9 mouse cellular contexts compared by ENCODE assay signal in genomic region chr5:135118589-135119081, GRCm38 (mm10). TPM values are rescaled to one million over a fixed set of nuclear protein-coding genes. Genes with fewer than 3 reads are reported as not detected.
A peak's percentile ranks its signal among the peaks of the same experiment; 100 is the strongest.
DNase-seq lines count a peak whose midpoint lies in the region; ATAC-seq and TF ChIP-seq lines count a peak whose summit lies in the region.
"Had no signal": no experiment of that assay in that cellular context is flagged by ENCODE, and none has a peak within 500 bp of the region (broad histone marks: within the 10 kb centered on the region; RNA-seq: fewer than 3 reads in every experiment).

No protein-coding gene starts in this region.

- 13% methylated on average over 6 of the region's 6 CpGs for WGBS in intestine, embryonic 15.5 days
- WGBS in limb, embryonic 14.5 days: 19% methylated on average over 5 of the region's 6 CpGs
- 36% methylated on average over 6 of the region's 6 CpGs for WGBS in neural tube, embryonic 11.5 days

- no peak for TF ChIP-seq POLR2A in limb, embryonic 14.5 days (IDR thresholded peaks at IDR 0.05; ENCODE audit: borderline replicate concordance, extremely low read depth, insufficient read depth, insufficient read length)

- H3K4me3 ChIP-seq in intestine, embryonic 15.5 days (replicated peaks): no peak overlapping the region
- H3K4me3 ChIP-seq in limb, embryonic 14.5 days (replicated peaks; ENCODE audit: low read length): no peak overlapping the region
- H3K4me3 ChIP-seq in neural tube, embryonic 11.5 days (ENCODE audit: low read depth, low read length): no peak overlapping the region
- H3K4me3 ChIP-seq: embryonic facial prominence, embryonic 12.5 days had no signal

- DNase-seq in left cerebral cortex, adult 18-20 months (ENCODE audit: low spot score in 2 of 2): peak; percentile 38 to 68
- no peak for DNase-seq in left cerebral cortex, adult 11 months (ENCODE audit: low spot score)
- peak; percentile 50 for DNase-seq in c-Kit-positive CD71-positive TER-119-negative erythroid progenitor cells, embryonic 14.5 days (ENCODE audit: low read depth)
- peak; percentile 50 to 53 for DNase-seq in frontal cortex, postnatal 36 days (ENCODE audit: low spot score in 2 of 2)
- peak; percentile 71 for DNase-seq in limb, embryonic 14.5 days (ENCODE audit: low spot score)
- DNase-seq in neural tube, embryonic 11.5 days (ENCODE audit: low spot score): peak; percentile 65
- peak; percentile 76 for DNase-seq in testis, postnatal 14 days (ENCODE audit: low spot score)

- ATAC-seq in intestine, embryonic 15.5 days: peak; percentile 95
- ATAC-seq in limb, embryonic 14.5 days (ENCODE audit: low FRiP score, low read depth): no peak
- ATAC-seq in neural tube, embryonic 11.5 days (ENCODE audit: insufficient read depth, low FRiP score, low TSS enrichment): no peak

- no peaks in the 10 kb centered on the region for H3K36me3 ChIP-seq in intestine, embryonic 15.5 days
- H3K36me3 ChIP-seq in limb, embryonic 14.5 days (ENCODE audit: control insufficient read depth, insufficient read depth, low read length): no peaks in the 10 kb centered on the region
- H3K36me3 ChIP-seq in neural tube, embryonic 11.5 days (ENCODE audit: control insufficient read depth, insufficient read depth, low read length): no peaks in the 10 kb centered on the region
- H3K36me3 ChIP-seq: embryonic facial prominence, embryonic 12.5 days had no signal

- H3K9ac ChIP-seq in intestine, embryonic 15.5 days: no peak overlapping the region
- H3K9ac ChIP-seq in limb, embryonic 14.5 days (ENCODE audit: low read depth, low read length, severe bottlenecking): no peak overlapping the region
- no peak overlapping the region for H3K9ac ChIP-seq in neural tube, embryonic 11.5 days (ENCODE audit: low read length)
- H3K9ac ChIP-seq: embryonic facial prominence, embryonic 12.5 days had no signal

- H3K4me1 ChIP-seq in intestine, embryonic 15.5 days (replicated peaks): 0 out of 2 replicates have a peak, but pooled peaks cover 3% of the 10 kb centered on the region
- no peaks in the 10 kb centered on the region for H3K4me1 ChIP-seq in limb, embryonic 14.5 days (ENCODE audit: control insufficient read depth, insufficient read depth, low read length)
- no peaks in the 10 kb centered on the region for H3K4me1 ChIP-seq in neural tube, embryonic 11.5 days (ENCODE audit: control insufficient read depth, insufficient read depth, low read length)
- H3K4me1 ChIP-seq: embryonic facial prominence, embryonic 12.5 days had no signal

- H3K4me2 ChIP-seq in intestine, embryonic 15.5 days (replicated peaks): no peak overlapping the region
- H3K4me2 ChIP-seq in limb, embryonic 14.5 days (replicated peaks; ENCODE audit: low read depth, low read length, severe bottlenecking): no peak overlapping the region
- H3K4me2 ChIP-seq in neural tube, embryonic 11.5 days (ENCODE audit: low read depth): no peak overlapping the region
- H3K4me2 ChIP-seq: embryonic facial prominence, embryonic 12.5 days had no signal

- no peaks in the 10 kb centered on the region for H3K9me3 ChIP-seq in intestine, embryonic 15.5 days
- H3K9me3 ChIP-seq in limb, embryonic 14.5 days (ENCODE audit: control insufficient read depth, low read length): no peaks in the 10 kb centered on the region
- H3K9me3 ChIP-seq in neural tube, embryonic 11.5 days (ENCODE audit: control insufficient read depth, low read length): no peaks in the 10 kb centered on the region
- H3K9me3 ChIP-seq: embryonic facial prominence, embryonic 12.5 days had no signal

- peaks cover 11% of the 10 kb centered on the region for H3K27me3 ChIP-seq in intestine, embryonic 15.5 days (replicated peaks)
- no peaks in the 10 kb centered on the region; the same call in 1 of the 2 replicates for H3K27me3 ChIP-seq in limb, embryonic 14.5 days (ENCODE audit: control insufficient read depth, insufficient read depth, low read length)
- peaks cover 6% of the 10 kb centered on the region; the same call in 1 of the 2 replicates for H3K27me3 ChIP-seq in neural tube, embryonic 11.5 days (ENCODE audit: control insufficient read depth, insufficient read depth, low read length)

- no peak overlapping the region; the same call in 1 of the 2 replicates for H3K27ac ChIP-seq in intestine, embryonic 15.5 days
- no peak overlapping the region for H3K27ac ChIP-seq in limb, embryonic 14.5 days (replicated peaks; ENCODE audit: low read depth, low read length)
- no peak overlapping the region for H3K27ac ChIP-seq in neural tube, embryonic 11.5 days (ENCODE audit: low read depth, low read length)
- H3K27ac ChIP-seq: embryonic facial prominence, embryonic 12.5 days had no signal

RNA-seq across cellular contexts. Expression of gene Mlxipl, which starts 28.9 kb away (rescaled TPM):
- total RNA-seq in left cerebral cortex, adult 18-20 months (2021): 1 to 10 TPM; 3.2 to 4.4 TPM
- polyA plus RNA-seq in intestine, embryonic 15.5 days (2015; fragmentation: Nextera tagmentation; extraction: Ambion mirVana): 6.5 and 8.7 TPM in 2 replicates
- 3.3 and 5.3 TPM in 2 replicates for polyA plus RNA-seq in limb, embryonic 14.5 days (2012; rRNA removed)
- polyA plus RNA-seq in limb, embryonic 14.5 days (2014; fragmentation: Nextera tagmentation; extraction: Ambion mirVana): 0.54 and 1.6 TPM in 2 replicates
- polyA plus RNA-seq in neural tube, embryonic 11.5 days (2014; fragmentation: Nextera tagmentation; extraction: Ambion mirVana): 0.60 and 0.65 TPM in 2 replicates

RNA-seq across cellular contexts. Expression of gene Tbl2, which starts 30.8 kb away (rescaled TPM):
- total RNA-seq in left cerebral cortex, adult 18-20 months (2021): 10 to 100 TPM; 24.9 to 26.9 TPM
- polyA plus RNA-seq in intestine, embryonic 15.5 days (2015; fragmentation: Nextera tagmentation; extraction: Ambion mirVana): 26.3 and 28.0 TPM in 2 replicates
- polyA plus RNA-seq in limb, embryonic 14.5 days (2012; rRNA removed): 23.2 and 25.7 TPM in 2 replicates
- 29.8 and 32.1 TPM in 2 replicates for polyA plus RNA-seq in limb, embryonic 14.5 days (2014; fragmentation: Nextera tagmentation; extraction: Ambion mirVana)
- 19.3 and 23.2 TPM in 2 replicates for polyA plus RNA-seq in neural tube, embryonic 11.5 days (2014; fragmentation: Nextera tagmentation; extraction: Ambion mirVana)

RNA-seq across cellular contexts. Expression of gene Vps37d, which starts 40.6 kb away (rescaled TPM):
- 10 to 100 TPM; 30.8 to 32.9 TPM for total RNA-seq in left cerebral cortex, adult 18-20 months (2021)
- 5.4 and 6.0 TPM in 2 replicates for polyA plus RNA-seq in intestine, embryonic 15.5 days (2015; fragmentation: Nextera tagmentation; extraction: Ambion mirVana)
- 24.5 and 32.0 TPM in 2 replicates for polyA plus RNA-seq in limb, embryonic 14.5 days (2012; rRNA removed)
- polyA plus RNA-seq in limb, embryonic 14.5 days (2014; fragmentation: Nextera tagmentation; extraction: Ambion mirVana): 10.7 and 12.3 TPM in 2 replicates
- 11.1 and 13.6 TPM in 2 replicates for polyA plus RNA-seq in neural tube, embryonic 11.5 days (2014; fragmentation: Nextera tagmentation; extraction: Ambion mirVana)

RNA-seq across cellular contexts. Expression of gene Bcl7b, which starts 49.4 kb away (rescaled TPM):
- total RNA-seq in left cerebral cortex, adult 18-20 months (2021): 10 to 100 TPM; 56.0 to 57.9 TPM
- polyA plus RNA-seq in intestine, embryonic 15.5 days (2015; fragmentation: Nextera tagmentation; extraction: Ambion mirVana): 50.2 and 50.3 TPM in 2 replicates
- polyA plus RNA-seq in limb, embryonic 14.5 days (2012; rRNA removed): 20.6 and 24.6 TPM in 2 replicates
- 43.3 and 46.2 TPM in 2 replicates for polyA plus RNA-seq in limb, embryonic 14.5 days (2014; fragmentation: Nextera tagmentation; extraction: Ambion mirVana)
- 44.0 and 45.3 TPM in 2 replicates for polyA plus RNA-seq in neural tube, embryonic 11.5 days (2014; fragmentation: Nextera tagmentation; extraction: Ambion mirVana)

RNA-seq across cellular contexts. Expression of gene Bud23, which starts 53.9 kb away (rescaled TPM):
- 10 to 100 TPM; 43.9 to 54.1 TPM for total RNA-seq in left cerebral cortex, adult 18-20 months (2021)
- 106 and 115 TPM in 2 replicates for polyA plus RNA-seq in intestine, embryonic 15.5 days (2015; fragmentation: Nextera tagmentation; extraction: Ambion mirVana)
- polyA plus RNA-seq in limb, embryonic 14.5 days (2012; rRNA removed): 107 and 121 TPM in 2 replicates
- 101 and 108 TPM in 2 replicates for polyA plus RNA-seq in limb, embryonic 14.5 days (2014; fragmentation: Nextera tagmentation; extraction: Ambion mirVana)
- polyA plus RNA-seq in neural tube, embryonic 11.5 days (2014; fragmentation: Nextera tagmentation; extraction: Ambion mirVana): 126 and 141 TPM in 2 replicates
